Mouse (Mus musculus): ENCODE measurements at regions not wholly inside any gene's neighbourhood (a gene's known extent, or its start where the extent isn't known, plus 50 kb on each side); places are given as distances from the start of the nearest gene placed in this dataset.
"Not testable (repeated sequence)": the region's sequence is repeated elsewhere in the genome, so short reads cannot be mapped to it uniquely, and the experiment has no call there.

DNA sequence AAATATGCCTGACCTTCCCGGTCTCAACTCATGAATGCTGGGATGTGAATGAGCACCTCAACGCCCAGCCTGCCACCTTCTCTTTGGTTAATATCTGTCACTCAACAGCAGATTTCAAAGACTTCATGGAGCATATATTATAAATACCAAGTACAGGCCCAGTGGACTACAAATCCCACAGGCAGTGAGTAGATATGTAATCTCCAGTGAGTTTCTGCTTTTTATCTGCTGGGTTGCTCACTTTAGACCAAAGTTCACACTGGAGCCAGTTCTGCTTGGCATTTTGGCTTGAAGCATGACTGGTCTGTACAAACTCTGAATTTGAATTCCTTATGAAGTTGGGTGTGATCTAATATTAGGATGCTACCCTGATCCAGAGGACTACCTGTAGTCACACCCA is 377.1 kb upstream of the Ngly1 start:
- no peak for DNase-seq (ENCODE audit: low spot score in 2 of 2)

DNA sequence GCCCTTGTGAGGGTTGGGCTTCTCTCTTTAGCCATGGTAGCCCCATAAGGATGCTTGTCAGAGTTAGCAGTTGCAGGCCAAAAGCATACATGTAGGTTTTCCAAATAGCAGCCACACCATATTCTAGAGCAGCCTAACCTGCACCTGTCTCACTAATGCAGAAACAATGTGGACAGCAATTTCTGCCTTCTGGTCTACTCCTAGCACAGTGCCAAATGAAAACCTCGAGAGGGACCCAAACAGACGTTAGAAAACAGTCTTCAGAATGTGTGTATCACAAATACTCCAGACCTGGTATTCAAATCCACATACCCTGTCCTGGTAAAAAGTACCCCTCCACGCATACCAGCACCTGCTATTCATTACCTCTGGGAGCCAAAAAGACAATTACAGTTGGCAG is 368.9 kb upstream of the Ngly1 start:
- no peak for DNase-seq (ENCODE audit: low spot score in 2 of 2)

DNA sequence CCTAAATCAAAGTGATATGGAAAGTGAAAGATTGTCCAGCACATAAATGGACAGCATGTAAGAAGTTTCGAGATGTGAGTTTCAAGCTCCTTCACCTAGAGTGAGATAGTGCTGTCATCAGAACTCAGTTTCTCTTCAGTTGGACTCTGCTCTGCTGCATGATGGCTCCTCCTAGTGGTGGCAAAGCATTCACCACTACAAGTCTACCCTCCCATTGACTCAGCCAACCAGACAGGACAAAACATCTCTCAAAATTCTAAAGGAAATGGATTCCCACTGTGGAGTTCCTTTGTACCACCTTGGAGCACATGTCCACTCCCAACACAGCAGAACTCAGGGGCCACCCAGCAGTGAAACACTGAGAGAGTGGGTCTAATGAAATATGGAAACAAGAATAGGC is 367.8 kb upstream of the Ngly1 start:
- DNase-seq (ENCODE audit: low spot score in 2 of 2): peak; percentile 33 to 60

DNA sequence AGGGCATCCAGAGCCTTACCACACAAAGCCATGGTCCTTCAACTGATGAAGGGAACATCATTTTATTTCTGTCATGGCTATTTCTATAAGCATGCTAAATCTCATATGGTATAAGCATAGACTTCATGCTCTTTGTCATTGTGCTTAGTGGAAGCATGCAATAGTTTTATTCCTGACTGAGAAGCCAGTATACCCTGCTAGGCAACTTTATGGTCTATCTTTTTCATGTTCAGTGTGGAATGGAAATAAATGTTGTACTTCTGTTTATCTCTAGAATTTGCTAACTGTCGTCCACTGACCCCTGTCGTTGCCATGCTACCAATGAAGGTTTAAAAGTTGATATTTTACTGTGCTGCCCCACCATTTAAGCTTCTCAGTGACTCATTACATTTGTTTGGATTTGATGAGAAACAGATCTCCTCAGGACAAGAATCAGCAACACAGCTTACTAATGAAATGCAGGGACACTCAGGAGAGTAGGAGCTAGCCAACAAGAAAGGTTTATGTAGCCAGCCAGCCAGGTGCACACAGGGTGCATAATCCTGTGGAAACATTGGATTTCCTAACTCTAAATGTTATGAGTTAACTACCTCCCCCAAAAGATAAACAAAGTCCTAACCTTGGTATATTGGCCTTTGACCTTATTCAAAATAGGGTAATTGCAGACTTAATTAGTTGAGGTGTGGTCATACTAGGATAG is 364.3 kb upstream of the Ngly1 start:
- no peak for DNase-seq (ENCODE audit: low spot score in 2 of 2)

DNA sequence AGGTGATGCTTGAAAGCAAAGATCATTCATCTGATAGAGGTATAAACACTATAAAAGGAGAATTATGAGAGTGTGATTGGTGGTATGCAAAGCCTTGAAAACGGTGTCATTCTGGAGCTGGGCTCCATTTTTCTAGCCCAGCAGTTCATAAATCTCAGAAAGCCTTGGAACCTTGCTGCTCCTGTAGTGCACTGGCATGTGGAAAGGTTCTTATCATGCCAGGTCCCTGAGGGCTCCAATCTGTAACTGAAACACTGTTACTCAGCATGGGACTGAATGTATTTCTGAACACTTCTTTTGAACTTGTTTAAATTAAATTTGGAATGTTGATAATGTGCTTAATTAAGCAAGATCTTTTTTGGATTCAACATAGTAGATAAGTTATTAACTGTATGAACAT is 352.0 kb upstream of the Ngly1 start:
- DNase-seq (ENCODE audit: low spot score in 2 of 2): no peak

DNA sequence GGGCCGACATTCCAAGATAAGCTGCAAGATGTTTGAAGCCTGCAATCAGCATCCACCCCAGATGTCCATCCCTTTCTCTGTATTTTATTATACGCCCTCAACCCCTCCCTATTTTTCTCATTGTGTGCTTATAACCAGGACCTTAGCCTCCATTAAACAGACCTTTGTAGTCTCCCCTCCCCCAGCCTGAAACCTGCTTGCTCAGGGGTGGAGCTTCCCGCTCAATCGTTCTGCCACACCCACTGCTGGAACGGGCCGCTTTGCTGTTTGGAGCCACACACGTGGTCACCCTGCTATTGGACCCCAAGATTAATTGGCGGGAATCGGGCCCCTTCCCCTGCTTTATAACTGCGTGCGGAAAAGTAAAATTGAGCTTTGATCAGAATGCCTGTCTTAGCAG is 342.7 kb upstream of the Ngly1 start:
- DNase-seq (ENCODE audit: low spot score in 2 of 2): not testable (repeated sequence)

DNA sequence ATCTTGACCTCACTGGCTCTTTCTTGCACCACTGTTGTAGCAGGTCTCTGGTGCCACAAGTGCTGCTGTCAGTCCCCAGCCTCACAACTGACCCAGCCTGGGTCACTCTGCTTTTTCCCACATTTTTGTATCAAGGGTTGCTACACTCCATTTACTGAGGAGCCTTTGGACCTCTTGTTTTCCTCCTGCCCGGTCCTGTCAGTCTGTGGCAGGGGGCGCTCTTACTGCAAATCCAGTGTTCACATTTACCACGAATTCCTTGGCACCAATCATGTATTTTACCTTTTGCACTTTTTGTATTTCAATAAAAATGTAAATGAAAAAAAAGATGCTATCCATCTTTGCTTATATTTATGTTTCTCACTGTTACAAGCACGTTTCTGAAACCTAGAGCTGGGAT is 335.9 kb upstream of the Ngly1 start:
- not testable (repeated sequence) for DNase-seq (ENCODE audit: low spot score in 2 of 2)

DNA sequence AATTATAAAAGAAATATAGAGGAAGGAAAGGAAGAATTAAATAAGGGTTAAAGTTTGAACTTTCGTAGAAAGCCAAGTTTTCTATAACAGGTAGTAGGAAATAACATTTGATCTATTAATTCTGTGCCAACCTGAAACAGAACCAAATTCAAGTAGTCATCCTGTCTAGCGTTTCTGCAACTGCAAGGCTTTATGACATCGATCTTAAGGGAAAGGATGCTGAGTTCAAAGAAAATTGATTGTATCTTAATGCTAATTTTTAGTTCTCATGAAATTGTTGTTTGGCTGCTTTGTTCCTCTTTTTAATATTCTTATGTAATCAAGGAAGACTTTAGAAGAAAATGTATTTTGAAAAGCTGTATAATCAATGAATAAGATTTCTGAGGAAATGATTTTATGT is 334.9 kb upstream of the Ngly1 start:
- DNase-seq (ENCODE audit: low spot score in 2 of 2): no peak

DNA sequence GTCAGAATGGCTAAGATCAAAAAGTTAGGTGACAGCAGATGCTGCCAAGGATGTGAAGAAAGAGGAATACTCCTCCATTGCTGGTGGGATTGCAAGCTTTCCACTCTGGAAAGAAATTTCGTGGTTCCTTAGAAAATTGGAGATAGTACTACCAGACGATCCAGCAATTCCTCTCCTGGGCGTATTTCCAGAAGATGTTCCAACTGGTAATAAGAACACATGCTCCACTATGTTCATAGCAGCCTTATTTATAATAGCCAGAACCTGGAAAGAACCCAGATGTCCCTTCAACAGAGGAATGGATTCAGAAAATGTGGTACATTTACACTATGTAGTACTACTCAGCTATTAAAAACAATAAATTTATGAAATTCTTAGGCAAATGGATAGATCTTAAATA is 324.4 kb upstream of the Ngly1 start:
- peak in 1 of 2 experiments; percentile 3 for DNase-seq (ENCODE audit: low spot score in 2 of 2)

DNA sequence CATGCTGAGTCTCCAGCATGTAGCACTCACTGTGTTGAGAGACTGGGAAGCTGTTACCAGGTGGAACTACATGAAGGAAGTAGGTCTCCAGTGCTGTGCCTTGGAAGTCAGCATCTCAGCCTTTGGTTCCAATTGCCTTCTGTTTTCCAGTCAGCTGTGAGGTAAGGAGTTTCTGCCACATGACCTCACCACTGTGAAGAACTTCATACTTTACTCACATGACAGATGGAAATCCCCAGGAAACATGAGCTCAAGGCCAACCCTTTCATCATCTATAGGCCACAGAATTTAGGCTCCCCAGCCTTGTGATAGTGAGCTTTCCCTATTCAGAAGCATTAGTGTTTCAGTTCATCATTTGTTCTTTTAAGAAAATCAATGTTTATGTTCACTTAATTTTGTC is 314.4 kb upstream of the Ngly1 start:
- no peak for DNase-seq (ENCODE audit: low spot score in 2 of 2)

DNA sequence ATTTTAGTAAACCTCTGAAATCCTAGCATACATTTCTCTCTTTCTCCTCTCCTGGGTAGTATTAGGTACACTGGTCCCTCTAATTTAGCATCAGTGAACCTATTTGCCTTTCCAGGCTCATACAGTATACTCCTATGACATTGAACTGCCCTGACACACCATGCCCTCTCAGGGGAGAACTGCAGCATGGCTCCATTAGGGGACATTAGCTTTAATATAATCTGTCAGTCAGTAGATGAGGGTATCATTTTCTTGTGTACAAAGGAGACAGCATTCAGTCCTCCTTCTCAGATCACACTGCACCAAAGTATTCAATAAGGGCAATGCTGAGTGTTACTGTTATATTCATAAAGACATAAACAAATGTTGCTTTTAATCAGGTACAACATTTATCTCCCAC is 278.8 kb upstream of the Ngly1 start:
- no peak for DNase-seq (ENCODE audit: low spot score in 2 of 2)

DNA sequence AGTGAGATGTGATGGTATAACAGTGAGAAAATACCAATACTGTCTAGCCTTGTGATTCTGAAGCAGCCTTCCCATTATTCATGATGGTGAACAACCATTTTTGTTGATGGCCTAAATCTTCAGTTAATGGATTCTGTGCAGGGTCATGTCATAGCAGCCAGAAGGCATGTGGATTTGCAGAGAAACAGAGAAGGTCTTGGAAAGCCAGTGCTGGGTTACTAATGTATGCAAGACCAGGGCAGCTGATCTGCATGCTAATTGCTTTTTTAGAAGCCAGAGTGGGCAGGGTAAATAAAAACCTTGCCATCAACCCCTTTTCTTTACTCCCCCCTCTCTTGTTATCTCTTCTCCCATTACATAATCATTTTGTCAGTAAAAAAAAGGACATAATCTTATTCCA is 278.3 kb upstream of the Ngly1 start:
- DNase-seq (ENCODE audit: low spot score in 2 of 2): no peak

DNA sequence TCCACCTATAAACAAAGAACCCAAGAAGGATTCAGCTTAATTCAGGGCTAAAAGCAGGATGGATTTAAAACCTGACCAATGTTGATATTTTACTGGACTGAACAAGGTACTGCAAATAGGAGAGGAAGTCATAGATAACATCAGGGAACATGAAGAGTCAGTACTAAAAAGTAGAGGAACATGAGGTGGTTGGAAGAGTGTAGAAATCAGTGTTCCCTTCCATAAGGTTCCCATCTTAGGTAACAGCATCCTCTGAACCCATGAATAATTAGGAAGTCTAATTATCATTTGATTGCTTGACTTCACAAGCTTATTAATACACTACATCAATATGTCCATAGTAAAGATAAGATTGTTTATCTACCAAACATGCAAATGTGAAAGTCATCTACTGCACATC is 277.8 kb upstream of the Ngly1 start:
- no peak for DNase-seq (ENCODE audit: low spot score in 2 of 2)

DNA sequence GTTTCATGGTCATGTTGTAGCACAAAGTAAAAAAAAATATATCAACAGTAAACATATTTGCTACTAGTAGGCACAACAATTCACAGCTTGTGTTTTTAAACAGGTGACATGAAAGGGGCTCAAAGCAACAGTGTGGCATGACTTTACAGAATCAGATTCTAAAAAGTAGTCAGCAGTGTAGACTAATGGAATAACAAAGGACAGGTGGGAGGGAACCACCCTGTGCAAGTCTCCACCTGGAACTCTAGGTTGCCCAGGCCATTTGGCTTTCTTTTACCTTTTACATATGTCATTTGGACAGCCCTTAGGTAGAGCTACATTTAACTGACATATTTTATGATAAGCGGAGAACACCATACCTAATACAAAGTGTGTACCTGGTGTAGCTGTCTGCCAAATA is 271.7 kb upstream of the Ngly1 start:
- DNase-seq (ENCODE audit: low spot score in 2 of 2): no peak

DNA sequence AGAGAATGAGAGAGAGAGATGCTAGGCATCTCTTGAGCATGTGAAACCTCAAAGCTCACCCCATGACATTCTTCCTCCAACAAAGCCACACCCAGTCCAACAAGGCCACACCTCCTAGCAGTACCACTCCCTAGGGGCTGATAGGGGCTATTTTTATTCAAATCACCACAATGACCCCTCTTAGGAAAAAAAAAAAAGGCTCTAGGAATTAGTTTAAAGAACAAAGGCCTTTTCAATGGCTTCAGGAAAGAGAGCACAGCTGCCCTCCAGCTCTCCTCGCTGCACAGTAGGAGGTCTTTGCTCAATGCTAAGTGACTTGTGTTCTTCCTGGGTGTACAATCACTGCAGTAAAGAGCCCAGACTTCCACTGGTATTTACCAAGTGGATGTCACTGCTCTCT is 270.8 kb upstream of the Ngly1 start:
- no peak for DNase-seq (ENCODE audit: low spot score in 2 of 2)

DNA sequence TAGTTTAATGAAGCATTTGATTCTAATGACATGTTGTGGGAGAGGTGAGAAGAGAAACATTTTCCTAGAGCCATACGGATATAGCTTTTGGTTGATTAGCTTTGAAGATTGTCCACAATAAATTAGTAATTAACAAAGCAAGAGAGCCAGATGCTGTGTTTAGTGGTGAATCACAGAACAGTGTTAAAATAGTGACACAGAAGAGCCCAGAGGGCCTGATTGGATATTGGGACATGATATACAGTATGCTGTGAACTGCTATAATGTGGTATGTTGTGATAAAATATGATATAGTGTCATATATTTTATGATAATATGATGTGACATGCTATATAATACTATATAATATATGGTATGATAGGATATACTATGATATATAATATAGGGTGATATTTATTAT is 243.7 kb upstream of the Ngly1 start:
- no peak for DNase-seq (ENCODE audit: low spot score in 2 of 2)

DNA sequence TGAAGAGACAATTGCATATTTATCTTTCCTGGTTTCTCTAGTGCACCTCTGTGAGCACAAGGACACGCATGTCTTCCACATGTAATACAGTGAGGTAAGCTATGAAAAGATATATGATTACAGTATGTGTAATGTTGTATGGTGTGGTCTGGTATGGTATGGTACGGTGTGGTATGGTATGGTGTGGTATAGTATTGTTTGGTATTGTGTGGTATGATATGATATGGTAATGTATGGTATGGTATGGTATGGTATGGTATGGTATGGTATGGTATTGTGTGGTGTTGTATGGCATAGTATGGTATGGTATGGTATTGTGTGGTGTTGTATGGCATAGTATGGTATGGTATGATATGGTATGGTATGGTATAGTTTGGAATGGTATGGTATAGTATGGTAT is 242.1 kb upstream of the Ngly1 start:
- no peak for DNase-seq (ENCODE audit: low spot score in 2 of 2)

DNA sequence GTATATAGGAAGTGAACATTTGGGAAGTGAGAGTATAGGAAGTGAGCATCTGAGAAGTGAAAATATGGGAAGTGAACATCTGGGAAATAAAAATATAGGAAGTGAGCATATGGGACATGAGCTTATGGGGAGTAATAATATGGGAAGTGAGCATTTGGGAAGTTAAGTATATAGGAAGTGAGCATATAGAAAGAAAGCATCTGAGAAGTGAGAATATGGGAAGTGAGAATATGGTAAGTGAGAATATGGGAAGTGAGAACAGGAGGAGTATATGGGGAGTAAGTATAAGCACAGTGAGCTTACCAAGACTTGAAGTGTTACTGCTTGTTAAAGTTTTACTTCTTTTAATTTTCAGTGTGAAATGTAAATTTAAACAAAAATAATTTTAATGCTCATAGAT is 239.3 kb upstream of the Ngly1 start:
- DNase-seq (ENCODE audit: low spot score in 2 of 2): no peak

DNA sequence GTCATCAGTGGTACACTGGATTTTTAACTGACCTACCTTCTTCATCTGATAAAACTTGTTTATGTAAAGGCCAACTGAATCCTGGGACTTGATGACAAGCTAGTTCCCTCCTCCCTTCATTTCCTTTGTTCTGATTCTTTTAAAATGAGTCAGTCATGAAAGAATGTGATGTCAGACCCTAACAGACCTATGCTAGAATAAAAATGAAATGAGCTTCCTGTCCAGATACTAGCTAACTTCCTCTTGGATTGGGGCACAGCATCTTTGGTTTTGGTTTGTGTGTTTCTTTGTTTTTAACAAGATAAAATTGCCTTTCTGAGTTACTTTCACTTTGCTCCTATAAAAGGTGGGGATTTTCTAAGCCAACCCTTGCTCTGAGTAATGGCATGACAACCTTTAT is 225.2 kb upstream of the Ngly1 start:
- DNase-seq (ENCODE audit: low spot score in 2 of 2): no peak

DNA sequence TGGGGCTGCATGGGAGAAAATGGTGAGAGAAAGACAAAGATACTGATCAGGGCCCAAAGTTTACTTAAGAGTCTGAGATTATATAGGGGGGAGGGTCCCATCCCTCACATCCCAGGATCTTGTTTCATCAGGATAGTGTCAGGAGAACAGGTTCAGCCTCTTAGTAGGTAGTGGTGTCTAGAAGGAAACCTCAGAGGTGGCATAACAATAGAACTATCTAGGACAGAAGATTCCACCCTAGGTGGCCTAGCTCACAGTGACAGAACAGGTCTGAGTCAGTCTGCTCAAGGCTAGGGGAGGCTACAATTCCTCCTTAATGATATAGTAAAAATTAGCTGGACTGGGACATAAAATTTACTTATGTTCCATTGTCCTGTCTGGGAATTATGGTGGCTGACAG is 211.3 kb upstream of the Ngly1 start:
- no peak for DNase-seq (ENCODE audit: low spot score in 2 of 2)

DNA sequence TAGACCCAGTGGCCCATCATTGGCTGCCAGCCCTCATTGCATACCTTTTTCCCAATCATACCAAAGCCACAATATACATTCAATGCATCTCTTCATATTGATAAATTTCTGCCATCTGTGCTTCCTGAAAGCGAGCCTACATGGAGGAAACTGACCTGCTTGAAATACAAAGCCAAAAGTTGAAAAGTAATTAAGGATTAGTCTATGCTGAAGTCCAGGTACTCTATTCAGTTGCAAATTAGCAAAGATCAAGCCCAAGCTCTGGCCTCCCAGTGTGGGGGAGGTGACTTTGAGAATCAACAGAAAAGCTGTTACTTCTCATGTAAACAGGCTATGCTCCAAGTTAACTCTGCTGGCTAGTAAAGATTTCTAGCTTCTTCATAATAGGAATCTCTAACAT is 210.7 kb upstream of the Ngly1 start:
- DNase-seq (ENCODE audit: low spot score in 2 of 2): no peak

DNA sequence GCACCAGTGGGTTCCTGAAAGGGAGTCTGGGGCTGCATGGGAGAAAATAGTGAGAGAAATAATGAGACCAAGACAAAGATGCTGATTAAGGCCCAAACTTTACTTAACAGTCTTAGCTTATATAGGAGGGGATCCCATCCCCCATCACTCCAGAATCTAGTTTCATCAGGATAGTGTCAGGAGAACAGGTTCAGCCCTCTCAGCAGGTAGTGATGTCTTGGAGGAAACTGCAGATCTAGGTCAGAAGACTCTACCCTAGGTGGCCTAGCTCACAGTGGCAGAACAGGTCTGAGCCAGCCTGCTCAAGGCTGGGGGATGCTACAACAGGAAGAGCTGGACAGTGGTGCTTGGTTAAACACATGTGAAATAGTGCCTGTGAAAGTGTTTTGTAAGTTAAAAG is 204.6 kb upstream of the Ngly1 start:
- DNase-seq (ENCODE audit: low spot score in 2 of 2): no peak

DNA sequence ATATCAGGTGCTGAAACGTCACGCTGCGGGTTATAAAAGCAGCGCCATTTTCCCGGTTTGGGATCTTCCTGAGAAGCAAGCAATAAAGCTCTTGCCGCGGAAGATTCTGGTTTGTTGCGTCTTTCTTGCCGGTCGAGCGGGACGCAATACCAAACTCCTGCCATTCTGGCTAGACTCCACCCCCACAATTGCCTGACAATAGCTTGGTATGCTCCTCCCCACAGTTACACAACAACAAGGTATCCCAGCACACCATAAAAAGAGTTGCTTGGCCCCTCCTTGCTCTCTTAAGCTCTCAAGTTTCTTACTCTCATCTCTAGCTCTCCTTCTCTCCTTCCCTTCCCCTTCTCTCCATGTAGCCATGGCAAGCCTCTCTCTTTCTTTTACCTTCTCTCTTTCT is 176.5 kb upstream of the Ngly1 start:
- not testable (repeated sequence) for DNase-seq (ENCODE audit: low spot score in 2 of 2)

DNA sequence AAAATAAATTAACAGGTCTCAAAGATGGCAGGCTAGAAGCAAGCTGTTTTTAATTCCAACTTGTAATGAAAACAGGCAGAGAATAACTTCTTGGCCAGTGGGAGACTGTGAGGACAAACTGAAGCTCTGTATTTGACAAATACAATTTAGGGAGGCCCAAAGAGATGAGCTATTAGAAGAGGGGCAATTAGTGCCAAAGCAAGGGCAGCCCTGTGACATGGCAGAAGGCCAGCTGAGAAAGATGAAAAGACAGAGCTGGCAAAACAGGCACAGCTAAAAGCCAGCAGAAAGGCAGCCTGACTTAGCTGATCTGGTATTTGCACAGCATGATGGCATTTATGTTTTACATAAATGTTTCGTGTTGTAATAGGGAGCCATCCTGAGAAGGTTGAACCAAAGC is 175.0 kb upstream of the Ngly1 start:
- DNase-seq (ENCODE audit: low spot score in 2 of 2): no peak

DNA sequence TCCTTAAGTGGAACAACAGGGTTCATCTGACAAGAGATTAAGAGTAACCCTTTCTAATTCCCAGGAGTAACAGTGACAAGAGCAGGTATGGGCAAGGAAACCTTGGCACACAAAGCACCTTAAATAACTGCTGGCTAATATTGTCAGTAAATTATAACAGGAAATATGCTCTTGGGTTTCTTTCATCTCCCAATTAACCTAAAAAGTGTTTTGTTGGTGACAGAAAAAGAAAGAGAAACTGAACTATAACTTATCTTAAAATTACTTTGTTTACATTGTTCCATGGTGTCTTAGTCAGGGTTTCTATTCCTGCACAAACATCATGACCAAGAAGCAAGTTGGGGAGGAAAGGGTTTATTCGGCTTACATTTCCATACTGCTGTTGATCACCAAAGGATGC is 170.0 kb upstream of the Ngly1 start:
- no peak for DNase-seq (ENCODE audit: low spot score in 2 of 2)
